Mouse (Mus musculus) bone marrow, adult 2 months (tissue): ENCODE data around the gene Arhgef28. TPM values are rescaled to one million over a fixed set of nuclear protein-coding genes. Genes with fewer than 3 reads are reported as not detected.

ENCODE experiments used
- H3K27ac ChIP-seq: fragments of 200-500 bp; 2 replicates; pipeline ENCODE4 v1.5.1; 2012; ENCODE audit warnings: low read depth, mild to moderate bottlenecking, control low read depth, inconsistent platforms, low read length; ENCODE audit not compliant: control insufficient read depth, poor library complexity, insufficient read depth
- H3K4me1 ChIP-seq: fragments of 200-500 bp; 2 replicates; pipeline ENCODE4 v1.6.1; 2011; ENCODE audit warnings: low read length; ENCODE audit not compliant: control insufficient read depth, insufficient read depth
- H3K4me3 ChIP-seq: fragments of 200-500 bp; replicated peaks from 2 replicates; pipeline ENCODE3; 2011; ENCODE audit warnings: mild to moderate bottlenecking, low read depth, low read length, control low read depth; ENCODE audit not compliant: control insufficient read depth
- CTCF ChIP-seq: fragments of 200-500 bp; IDR thresholded peaks from 2 replicates; pipeline ENCODE4 v1.5.1; 2011; ENCODE audit warnings: low read length, control low read depth; ENCODE audit not compliant: control insufficient read depth, insufficient read depth
- POLR2A ChIP-seq: fragments of 200-500 bp; IDR thresholded peaks from 2 replicates; pipeline ENCODE4 v1.6.1; 2011; ENCODE audit warnings: low read depth, mild to moderate bottlenecking, control low read depth, low read length, borderline replicate concordance; ENCODE audit not compliant: control insufficient read depth
- WGBS: fragments of 180-500 bp; shearing (Covaris S2); methylation state at CpG from one replicate; pipeline ENCODE4 v1.1.7; 2018; 5-methylcytosine and 5-hydroxymethylcytosine counted together
- polyA plus RNA-seq: library from polyadenylated mRNA; stranded (reverse); fragments of >200 nt; gene quantifications from 2 replicates; pipeline ENCODE4 v1.2.4, GENCODE M21; 2011; ENCODE audit warnings: low replicate concordance; ENCODE audit not compliant: missing spikeins, insufficient read depth, insufficient read length

Gene Arhgef28
- polyA plus RNA-seq, 1 experiment = 2.7 TPM

DNA sequence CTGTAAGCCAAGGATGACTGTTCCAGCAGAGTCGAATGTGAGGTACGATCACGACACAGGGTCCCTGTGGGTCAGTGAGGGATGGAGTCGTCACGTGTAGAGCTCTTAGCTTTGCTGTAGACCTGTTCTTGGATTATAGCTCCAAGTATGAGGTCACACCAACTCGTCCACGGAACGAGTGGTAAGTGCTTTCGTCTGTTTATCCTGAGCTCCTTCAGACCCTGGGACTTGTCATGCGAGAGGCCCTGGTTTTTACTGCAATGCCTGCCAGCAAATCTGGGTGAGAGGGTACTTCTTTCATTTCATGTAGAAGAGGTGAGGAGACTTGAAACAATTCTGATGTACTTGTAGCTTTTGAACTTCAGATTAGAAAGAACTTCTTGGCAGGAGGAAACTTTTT lies 322.6 kb downstream of the Arhgef28 start:
- no peak overlapping the region for H3K27ac ChIP-seq
- WGBS = 82% methylated on average over 10 of the region's 10 CpGs
- H3K4me1 ChIP-seq = no peaks in the 10 kb centered on the region
- no peak overlapping the region for H3K4me3 ChIP-seq
- TF ChIP-seq POLR2A = no peak
- no peak for TF ChIP-seq CTCF

- H3K27ac ChIP-seq = no peak overlapping the region
- H3K4me3 ChIP-seq = no peak overlapping the region
- WGBS = 90% methylated on average over 4 of the region's 4 CpGs
- no peaks in the 10 kb centered on the region; the same call in 1 of the 2 replicates for H3K4me1 ChIP-seq
- TF ChIP-seq POLR2A = no peak
- TF ChIP-seq CTCF = no peak
Measured at GRCm38 (mm10) chr13:97876450-97876849, 329.8 kb downstream of the Arhgef28 start.

GRCm38 (mm10) chr13:97876031-97876430 lies 330.2 kb downstream of the Arhgef28 start:
- Histone ChIP-seq H3K4me1 (no peaks in the 10 kb centered on the region; the same call in 1 of the 2 replicates), H3K4me3 (no peak overlapping the region), H3K27ac (no peak overlapping the region)
- 84% methylated on average over 6 of the region's 6 CpGs for WGBS
- TF ChIP-seq CTCF (no peak), POLR2A (no peak)

DNA sequence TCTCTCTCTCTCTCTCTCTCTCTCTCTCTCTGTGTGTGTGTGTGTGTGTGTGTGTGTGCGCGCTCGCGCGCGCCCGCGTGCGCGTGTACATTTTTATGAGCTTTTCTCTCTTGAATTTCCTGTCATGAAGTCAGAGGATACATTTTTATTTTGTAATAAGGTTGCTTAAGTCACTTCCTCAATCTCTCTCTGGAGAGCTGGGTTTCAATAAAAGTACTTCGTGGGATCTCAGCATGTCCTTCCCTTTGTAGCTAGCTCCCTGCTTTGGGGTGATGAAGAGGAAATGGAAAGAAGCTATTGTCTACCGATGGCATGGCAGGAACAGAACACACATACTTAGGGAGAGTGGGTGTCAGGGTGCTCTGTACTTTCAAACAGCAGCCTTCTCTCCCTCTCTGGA lies 336.8 kb downstream of the Arhgef28 start:
- 25% methylated on average over 12 of the region's 12 CpGs for WGBS
- Histone ChIP-seq H3K27ac (no peak overlapping the region), H3K4me3 (no peak overlapping the region), H3K4me1 (no peaks in the 10 kb centered on the region; the same call in 1 of the 2 replicates)
- TF ChIP-seq CTCF (no peak), POLR2A (no peak)

- Histone ChIP-seq H3K4me1 (no peaks in the 10 kb centered on the region; the same call in 1 of the 2 replicates), H3K4me3 (no peak overlapping the region), H3K27ac (no peak overlapping the region)
- WGBS = 86% methylated on average over 13 of the region's 13 CpGs
- TF ChIP-seq POLR2A = no peak
- TF ChIP-seq CTCF = no peak
Measured at GRCm38 (mm10) chr13:97867322-97867962, 338.8 kb downstream of the Arhgef28 start.

DNA sequence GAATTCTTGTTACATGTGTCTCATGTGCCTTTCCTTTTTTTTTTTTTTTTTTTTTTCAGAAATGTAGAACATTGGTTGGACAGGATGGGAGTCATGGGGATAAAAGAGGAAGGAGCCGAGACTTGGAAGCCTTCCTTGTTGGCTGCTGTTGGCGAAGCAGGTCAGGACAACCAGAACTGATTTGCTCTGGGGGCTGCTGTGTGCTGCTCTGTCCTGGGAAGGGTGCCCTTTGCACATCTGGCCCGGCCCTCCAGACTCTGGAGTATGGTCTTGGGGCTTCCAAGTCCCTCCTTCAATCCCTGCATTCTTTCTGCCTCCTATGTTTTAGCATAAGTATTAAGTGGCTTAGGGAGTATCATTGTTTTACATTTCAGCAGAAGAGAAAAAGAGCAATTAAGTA lies 347.2 kb downstream of the Arhgef28 start:
- TF ChIP-seq POLR2A = no peak
- TF ChIP-seq CTCF = no peak
- 66% methylated on average over 3 of the region's 3 CpGs for whole genome bisulfite sequencing
- no peak overlapping the region for H3K4me3 ChIP-seq
- H3K4me1 ChIP-seq = peaks cover 2% of the 10 kb centered on the region; the same call in 1 of the 2 replicates
- no peak overlapping the region for H3K27ac ChIP-seq

DNA sequence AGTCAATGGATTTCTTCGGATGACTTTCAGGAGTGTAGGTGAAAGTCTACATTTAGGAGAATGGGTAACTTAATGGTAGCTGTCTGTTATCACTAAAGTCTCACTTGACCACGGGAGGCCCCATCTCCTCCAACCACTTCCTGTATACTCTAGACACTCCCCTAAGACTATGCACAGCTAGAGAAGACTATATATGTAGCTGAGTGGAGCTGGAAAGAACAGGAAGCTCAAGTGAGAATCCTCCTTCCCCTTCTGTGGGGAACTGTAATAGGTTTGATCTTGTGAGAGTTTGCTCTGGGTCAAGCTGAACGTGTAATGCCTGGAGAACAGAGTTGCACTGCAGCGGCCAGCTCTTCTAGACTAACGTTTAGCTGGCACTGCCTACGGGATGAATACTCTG lies 348.4 kb downstream of the Arhgef28 start:
- Histone ChIP-seq H3K27ac (no peak overlapping the region), H3K4me1 (peaks cover 2% of the 10 kb centered on the region; the same call in 1 of the 2 replicates), H3K4me3 (no peak overlapping the region)
- no peak for TF ChIP-seq POLR2A
- TF ChIP-seq CTCF = no peak
- whole genome bisulfite sequencing = 18% methylated on average over 6 of the region's 6 CpGs

- H3K27ac ChIP-seq = no peak overlapping the region
- TF ChIP-seq CTCF (no peak), POLR2A (no peak)
Measured at GRCm38 (mm10) chr13:97853356-97853968, 352.8 kb downstream of the Arhgef28 start.

More at GRCm38 (mm10) chr13:97853356-97853968, 352.8 kb downstream of the Arhgef28 start:
- peaks cover 2% of the 10 kb centered on the region; the same call in 1 of the 2 replicates for H3K4me1 ChIP-seq
- no peak overlapping the region for H3K4me3 ChIP-seq
- WGBS = 48% methylated on average over 8 of the region's 8 CpGs

Other genes with a start within 250 kb of the Arhgef28 start
- 3.9 and 12.0 TPM in 2 replicates for gene Utp15, start 56.6 kb upstream of the Arhgef28 start, polyA plus RNA-seq
- 7.7 and 9.3 TPM in 2 replicates for gene Ankra2, start 56.6 kb upstream of the Arhgef28 start, polyA plus RNA-seq
- gene Gm21976, start 73.4 kb upstream of the Arhgef28 start, polyA plus RNA-seq = not detected in 2 replicates
- gene Btf3, start 110.6 kb upstream of the Arhgef28 start, polyA plus RNA-seq = 419 and 484 TPM in 2 replicates
- gene Foxd1, start 147.8 kb upstream of the Arhgef28 start, polyA plus RNA-seq = not detected in 2 replicates